Mouse (Mus musculus): ENCODE results near the gene Pacs2. TPM values are rescaled to one million over a fixed set of nuclear protein-coding genes. Genes with fewer than 3 reads are reported as not detected.

Pacs2 gene
- polyA plus RNA-seq, 1 experiment, result 8.7 TPM

- Histone ChIP-seq H3K36me3 (replicated peaks; ENCODE audit: low read length) (peaks cover 7% of the 10 kb centered on the region), H3K9me3 (0 out of 2 replicates have a peak, but pooled peaks cover under 1% of the 10 kb centered on the region), H3K27me3 (replicated peaks) (peaks cover 23% of the 10 kb centered on the region), H3K4me1 (peaks cover 52% of the 10 kb centered on the region), H3K4me3 (replicated peaks) (no peak overlapping the region)
- no peak for TF ChIP-seq FLI1 (IDR thresholded peaks at IDR 0.05; ENCODE audit: low read length)
- no peak for TF ChIP-seq GATA1 (IDR thresholded peaks at IDR 0.05; ENCODE audit: borderline replicate concordance, low read length)
These were observed 7.2 kb downstream of the Pacs2 start for GRCm38 (mm10) chr12:113021488-113021887.

- Histone ChIP-seq H3K4me3 (replicated peaks) (peak overlapping the region; percentile 66), H3K4me1 (peaks cover 52% of the 10 kb centered on the region), H3K9me3 (0 out of 2 replicates have a peak, but pooled peaks cover 3% of the 10 kb centered on the region), H3K27me3 (replicated peaks) (peaks cover 22% of the 10 kb centered on the region), H3K36me3 (replicated peaks; ENCODE audit: low read length) (peaks cover 15% of the 10 kb centered on the region)
- TF ChIP-seq GATA1 (IDR thresholded peaks at IDR 0.05; ENCODE audit: borderline replicate concordance, low read length), result no peak
These were observed 8.8 kb downstream of the Pacs2 start for GRCm38 (mm10) chr12:113023082-113023481.

GRCm38 (mm10) chr12:113026557-113026956 lies 12.2 kb downstream of the Pacs2 start:
- Histone ChIP-seq H3K4me1 (peaks cover 82% of the 10 kb centered on the region), H3K36me3 (replicated peaks; ENCODE audit: low read length) (peaks cover 18% of the 10 kb centered on the region)
- no peak for TF ChIP-seq FLI1 (IDR thresholded peaks at IDR 0.05; ENCODE audit: low read length)
- TF ChIP-seq GATA1 (IDR thresholded peaks at IDR 0.05; ENCODE audit: borderline replicate concordance, low read length), result no peak

GRCm38 (mm10) chr12:113027495-113027894 lies 13.2 kb downstream of the Pacs2 start:
- Histone ChIP-seq H3K9me3 (0 out of 2 replicates have a peak, but pooled peaks cover 3% of the 10 kb centered on the region), H3K36me3 (replicated peaks; ENCODE audit: low read length) (peaks cover 21% of the 10 kb centered on the region), H3K27me3 (replicated peaks) (peaks cover 36% of the 10 kb centered on the region), H3K4me1 (peaks cover 91% of the 10 kb centered on the region), H3K4me3 (replicated peaks) (no peak overlapping the region)
- TF ChIP-seq GATA1 (IDR thresholded peaks at IDR 0.05; ENCODE audit: borderline replicate concordance, low read length) (no peak), FLI1 (IDR thresholded peaks at IDR 0.05; ENCODE audit: low read length) (no peak)

More at GRCm38 (mm10) chr12:113026557-113026956, 12.2 kb downstream of the Pacs2 start:
- no peak overlapping the region for H3K4me3 ChIP-seq (replicated peaks)
- peaks cover 31% of the 10 kb centered on the region for H3K27me3 ChIP-seq (replicated peaks)
- 0 out of 2 replicates have a peak, but pooled peaks cover 3% of the 10 kb centered on the region for H3K9me3 ChIP-seq

GRCm38 (mm10) chr12:113028067-113028466 lies 13.8 kb downstream of the Pacs2 start:
- Histone ChIP-seq H3K9me3 (0 out of 2 replicates have a peak, but pooled peaks cover 3% of the 10 kb centered on the region), H3K36me3 (replicated peaks; ENCODE audit: low read length) (peaks cover 25% of the 10 kb centered on the region), H3K4me3 (replicated peaks) (no peak overlapping the region), H3K27me3 (replicated peaks) (peaks cover 42% of the 10 kb centered on the region), H3K4me1 (peaks cover 93% of the 10 kb centered on the region)
- TF ChIP-seq FLI1 (IDR thresholded peaks at IDR 0.05; ENCODE audit: low read length) (no peak), GATA1 (IDR thresholded peaks at IDR 0.05; ENCODE audit: borderline replicate concordance, low read length) (no peak)

- Histone ChIP-seq H3K4me3 (replicated peaks) (no peak overlapping the region), H3K9me3 (0 out of 2 replicates have a peak, but pooled peaks cover 3% of the 10 kb centered on the region), H3K27me3 (replicated peaks) (peaks cover 46% of the 10 kb centered on the region), H3K36me3 (replicated peaks; ENCODE audit: low read length) (peaks cover 24% of the 10 kb centered on the region), H3K4me1 (peaks cover 85% of the 10 kb centered on the region)
- no peak for TF ChIP-seq FLI1 (IDR thresholded peaks at IDR 0.05; ENCODE audit: low read length)
- TF ChIP-seq GATA1 (IDR thresholded peaks at IDR 0.05; ENCODE audit: borderline replicate concordance, low read length), result no peak
These were observed 14.6 kb downstream of the Pacs2 start for GRCm38 (mm10) chr12:113028898-113029297.

GRCm38 (mm10) chr12:113030046-113030445 lies 15.7 kb downstream of the Pacs2 start:
- Histone ChIP-seq H3K4me3 (replicated peaks) (no peak overlapping the region), H3K4me1 (peaks cover 73% of the 10 kb centered on the region), H3K9me3 (0 out of 2 replicates have a peak, but pooled peaks cover 3% of the 10 kb centered on the region), H3K36me3 (replicated peaks; ENCODE audit: low read length) (peaks cover 25% of the 10 kb centered on the region), H3K27me3 (replicated peaks) (peaks cover 42% of the 10 kb centered on the region)
- TF ChIP-seq FLI1 (IDR thresholded peaks at IDR 0.05; ENCODE audit: low read length) (no peak), GATA1 (IDR thresholded peaks at IDR 0.05; ENCODE audit: borderline replicate concordance, low read length) (no peak)

- peaks cover 64% of the 10 kb centered on the region for H3K4me1 ChIP-seq
- peaks cover 23% of the 10 kb centered on the region for H3K36me3 ChIP-seq (replicated peaks; ENCODE audit: low read length)
- no peak for TF ChIP-seq GATA1 (IDR thresholded peaks at IDR 0.05; ENCODE audit: borderline replicate concordance, low read length)
- no peak for TF ChIP-seq FLI1 (IDR thresholded peaks at IDR 0.05; ENCODE audit: low read length)
- peak overlapping the region; percentile 75 for H3K4me3 ChIP-seq (replicated peaks)
- H3K27me3 ChIP-seq (replicated peaks), result peaks cover 37% of the 10 kb centered on the region
- H3K9me3 ChIP-seq, result 0 out of 2 replicates have a peak, but pooled peaks cover 3% of the 10 kb centered on the region
These were observed 16.7 kb downstream of the Pacs2 start for GRCm38 (mm10) chr12:113030993-113031392.

- TF ChIP-seq GATA1 (IDR thresholded peaks at IDR 0.05; ENCODE audit: borderline replicate concordance, low read length) (no peak), FLI1 (IDR thresholded peaks at IDR 0.05; ENCODE audit: low read length) (no peak)
- peaks cover 23% of the 10 kb centered on the region for H3K36me3 ChIP-seq (replicated peaks; ENCODE audit: low read length)
- peak overlapping the region; percentile 75 for H3K4me3 ChIP-seq (replicated peaks)
- H3K4me1 ChIP-seq, result peaks cover 59% of the 10 kb centered on the region
- peaks cover 37% of the 10 kb centered on the region for H3K27me3 ChIP-seq (replicated peaks)
- H3K9me3 ChIP-seq, result 0 out of 2 replicates have a peak, but pooled peaks cover 3% of the 10 kb centered on the region
These were observed 17.1 kb downstream of the Pacs2 start for GRCm38 (mm10) chr12:113031441-113031840.

- Histone ChIP-seq H3K4me3 (replicated peaks) (peak overlapping the region; percentile 7), H3K27me3 (replicated peaks) (peaks cover 33% of the 10 kb centered on the region), H3K4me1 (peaks cover 53% of the 10 kb centered on the region), H3K36me3 (replicated peaks; ENCODE audit: low read length) (peaks cover 19% of the 10 kb centered on the region), H3K9me3 (no peaks in the 10 kb centered on the region)
- TF ChIP-seq GATA1 (IDR thresholded peaks at IDR 0.05; ENCODE audit: borderline replicate concordance, low read length) (no peak), FLI1 (IDR thresholded peaks at IDR 0.05; ENCODE audit: low read length) (no peak)
These were observed 18.3 kb downstream of the Pacs2 start for GRCm38 (mm10) chr12:113032296-113033250.
